Mouse (Mus musculus) testis, postnatal 14 days (tissue): ENCODE measurements around the gene Azin2.

ENCODE experiments used
- DNase-seq: peaks from one replicate; pipeline ENCODE4 v3.0.0; 2021; ENCODE audit warnings: low spot score

Gene Azin2

GRCm38 (mm10) chr4:128897911-128898421 lies 64.3 kb downstream of the Azin2 start:
- no peak for DNase-seq

GRCm38 (mm10) chr4:128896667-128897066 lies 65.6 kb downstream of the Azin2 start:
- DNase-seq: no peak

- DNase-seq: no peak
These were observed 66.4 kb downstream of the Azin2 start for GRCm38 (mm10) chr4:128895841-128896240.

- no peak for DNase-seq
These were observed 68.1 kb downstream of the Azin2 start for GRCm38 (mm10) chr4:128894112-128894511.

- DNase-seq: no peak
These were observed 70.1 kb downstream of the Azin2 start for GRCm38 (mm10) chr4:128892188-128892587.

- no peak for DNase-seq
These were observed 70.5 kb downstream of the Azin2 start for GRCm38 (mm10) chr4:128891746-128892145.

- no peak for DNase-seq
These were observed 71.1 kb downstream of the Azin2 start for GRCm38 (mm10) chr4:128891157-128891556.

- DNase-seq: no peak
These were observed 72.3 kb downstream of the Azin2 start for GRCm38 (mm10) chr4:128889752-128890630.

- DNase-seq: no peak
These were observed 73.7 kb downstream of the Azin2 start for GRCm38 (mm10) chr4:128888436-128888990.

- DNase-seq: no peak
These were observed 74.6 kb downstream of the Azin2 start for GRCm38 (mm10) chr4:128887641-128888091.

- DNase-seq: no peak
These were observed 75.2 kb downstream of the Azin2 start for GRCm38 (mm10) chr4:128887026-128887425.

GRCm38 (mm10) chr4:128886571-128886970 lies 75.7 kb downstream of the Azin2 start:
- no peak for DNase-seq

- DNase-seq: no peak
These were observed 76.7 kb downstream of the Azin2 start for GRCm38 (mm10) chr4:128885540-128885939.

GRCm38 (mm10) chr4:128884711-128885095 lies 77.5 kb downstream of the Azin2 start:
- DNase-seq: no peak

GRCm38 (mm10) chr4:128883801-128884710 lies 78.2 kb downstream of the Azin2 start:
- peak; percentile 71 for DNase-seq

- DNase-seq: peak; percentile 69
These were observed 78.9 kb downstream of the Azin2 start, which contains the start of gene Trim62 for GRCm38 (mm10) chr4:128883379-128883781. Gene Trim62 (plus strand): TSS chr4:128883580.
